Mouse (Mus musculus): Measurements from ENCODE around the gene 2300002M23Rik. TPM values are rescaled to one million over a fixed set of nuclear protein-coding genes. Genes with fewer than 3 reads are reported as not detected.

The 2300002M23Rik gene
- total and polyA plus RNA-seq, 3 experiments, result not detected

- no peak for DNase-seq
Observed at GRCm38 (mm10) chr17:35617127-35617526, 49.9 kb downstream of the 2300002M23Rik start.

Other genes with a start within 250 kb of the 2300002M23Rik start
- gene H2-Q1, start 247.0 kb upstream of the 2300002M23Rik start, total RNA-seq (2021), result 1 to 10 TPM in 1 of 2 experiments, under 1 TPM in 1; 0.98 to 3.6 TPM
- gene H2-Q1, start 247.0 kb upstream of the 2300002M23Rik start, polyA plus RNA-seq (2012; rRNA removed), result 0.04 TPM in 1 of 2 replicates, not detected in the other
- 1 to 10 TPM in 1 of 2 experiments, under 1 TPM in 1; 0.61 to 2.5 TPM for gene H2-Q2, start 225.2 kb upstream of the 2300002M23Rik start, total RNA-seq (2021)
- gene H2-Q2, start 225.2 kb upstream of the 2300002M23Rik start, polyA plus RNA-seq (2012; rRNA removed), result 0.27 TPM in 1 of 2 replicates, not detected in the other
- 10 to 100 TPM; 21.1 to 28.8 TPM for gene H2-Q4, start 187.8 kb upstream of the 2300002M23Rik start, total RNA-seq (2021)
- gene H2-Q4, start 187.8 kb upstream of the 2300002M23Rik start, polyA plus RNA-seq (2012; rRNA removed), result 183 and 203 TPM in 2 replicates
- gene H2-Q6, start 142.6 kb upstream of the 2300002M23Rik start, total RNA-seq (2021), result 1 to 10 TPM; 3.3 to 7.9 TPM
- 23.0 and 24.7 TPM in 2 replicates for gene H2-Q6, start 142.6 kb upstream of the 2300002M23Rik start, polyA plus RNA-seq (2012; rRNA removed)
- gene H2-Q7, start 128.3 kb upstream of the 2300002M23Rik start, total RNA-seq (2021), result 1 to 10 TPM; 5.0 to 5.7 TPM
- gene H2-Q7, start 128.3 kb upstream of the 2300002M23Rik start, polyA plus RNA-seq (2012; rRNA removed), result 59.2 and 61.8 TPM in 2 replicates
- 10 to 100 TPM in 1 of 2 experiments, 1 to 10 TPM in 1; 3.0 to 11.9 TPM for gene H2-Q10, start 97.4 kb upstream of the 2300002M23Rik start, total RNA-seq (2021)
- 37.5 and 46.4 TPM in 2 replicates for gene H2-Q10, start 97.4 kb upstream of the 2300002M23Rik start, polyA plus RNA-seq (2012; rRNA removed)
- gene Pou5f1, start 61.4 kb upstream of the 2300002M23Rik start, total RNA-seq (2021), result not detected
- not detected in 2 replicates for gene Pou5f1, start 61.4 kb upstream of the 2300002M23Rik start, polyA plus RNA-seq (2012; rRNA removed)
- 1 to 10 TPM; 4.6 to 5.0 TPM for gene Tcf19, start 50.6 kb upstream of the 2300002M23Rik start, total RNA-seq (2021)
- gene Tcf19, start 50.6 kb upstream of the 2300002M23Rik start, polyA plus RNA-seq (2012; rRNA removed), result 7.6 and 9.5 TPM in 2 replicates
- gene Cchcr1, start 50.4 kb upstream of the 2300002M23Rik start, total RNA-seq (2021), result 1 to 10 TPM; 6.2 to 8.0 TPM
- gene Cchcr1, start 50.4 kb upstream of the 2300002M23Rik start, polyA plus RNA-seq (2012; rRNA removed), result 2.9 and 3.9 TPM in 2 replicates
- gene Psors1c2, start 34.2 kb upstream of the 2300002M23Rik start, total RNA-seq (2021), result not detected
- gene Psors1c2, start 34.2 kb upstream of the 2300002M23Rik start, polyA plus RNA-seq (2012; rRNA removed), result not detected in 2 replicates
- under 1 TPM; 0.20 to 0.62 TPM for gene Cdsn, start 15.3 kb upstream of the 2300002M23Rik start, total RNA-seq (2021)
- gene Cdsn, start 15.3 kb upstream of the 2300002M23Rik start, polyA plus RNA-seq (2012; rRNA removed), result 7.3 and 7.4 TPM in 2 replicates
- gene Sfta2, start 34.1 kb downstream of the 2300002M23Rik start, total RNA-seq (2021), result not detected
- gene Sfta2, start 34.1 kb downstream of the 2300002M23Rik start, polyA plus RNA-seq (2012; rRNA removed), result not detected in 2 replicates
- gene Gm9573, start 59.2 kb downstream of the 2300002M23Rik start, total RNA-seq (2021), result not detected
- gene Gm9573, start 59.2 kb downstream of the 2300002M23Rik start, polyA plus RNA-seq (2012; rRNA removed), result not detected in 2 replicates
- not detected for gene Mucl3, start 76.2 kb downstream of the 2300002M23Rik start, total RNA-seq (2021)
- gene Mucl3, start 76.2 kb downstream of the 2300002M23Rik start, polyA plus RNA-seq (2012; rRNA removed), result 0.18 TPM in 1 of 2 replicates, not detected in the other
- gene Vars2, start 100.1 kb downstream of the 2300002M23Rik start, total RNA-seq (2021), result 10 to 100 TPM; 36.4 to 38.6 TPM
- 75.5 and 77.3 TPM in 2 replicates for gene Vars2, start 100.1 kb downstream of the 2300002M23Rik start, polyA plus RNA-seq (2012; rRNA removed)
- gene Gtf2h4, start 106.3 kb downstream of the 2300002M23Rik start, total RNA-seq (2021), result 10 to 100 TPM; 18.6 to 25.3 TPM
- 22.5 and 23.4 TPM in 2 replicates for gene Gtf2h4, start 106.3 kb downstream of the 2300002M23Rik start, polyA plus RNA-seq (2012; rRNA removed)
- 10 to 100 TPM; 30.0 to 58.8 TPM for gene Ddr1, start 137.2 kb downstream of the 2300002M23Rik start, total RNA-seq (2021)
- 58.0 and 61.6 TPM in 2 replicates for gene Ddr1, start 137.2 kb downstream of the 2300002M23Rik start, polyA plus RNA-seq (2012; rRNA removed)